Mouse (Mus musculus) heart, postnatal 10 days (tissue): ENCODE results near the gene Chmp2a. TPM values are rescaled to one million over a fixed set of nuclear protein-coding genes. Genes with fewer than 3 reads are reported as not detected.

ENCODE experiments used
- DNase-seq, 2 experiments: peaks; one replicate each; pipeline ENCODE4 v3.0.0; 2021
- intact Hi-C: fragments of 180-260 bp; cut with DNase I; formaldehyde crosslinking; loops from one replicate; pipeline ENCODE4 v1.15.1; 2025
- total RNA-seq, 2 experiments: library from RNA; stranded (reverse); gene quantifications; 2 replicates each; pipeline ENCODE4 v1.2.3; 2021

Chmp2a gene
- total RNA-seq, 2 experiments from 2014 or later, result 137 to 143 TPM

DNA sequence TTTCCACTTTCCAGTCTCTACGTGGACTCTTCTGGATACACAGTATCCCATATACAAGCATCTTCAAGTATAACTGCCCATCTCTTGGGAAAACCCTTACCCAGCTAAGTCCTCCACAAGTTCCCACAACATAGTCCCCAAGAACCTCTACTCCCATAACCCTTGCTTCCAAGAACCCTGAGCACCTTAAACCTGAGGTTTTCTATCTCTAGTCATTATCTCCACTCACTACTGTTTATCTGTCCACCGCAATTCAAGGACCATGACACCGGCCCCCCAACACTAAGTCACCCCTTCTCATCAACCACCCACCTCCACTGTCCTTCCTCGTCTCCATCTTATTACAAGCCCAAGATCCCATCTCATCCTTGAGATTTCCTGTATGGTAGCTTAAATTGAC is 2.2 kb upstream of the Chmp2a start:
- DNase-seq, result no peak
- intact Hi-C loops, result loop anchor here (5.0 kb wide), 2 partner anchors 60 to 115 kb away; partner anchors contain the start of genes Rps5 and Zfp446

DNA sequence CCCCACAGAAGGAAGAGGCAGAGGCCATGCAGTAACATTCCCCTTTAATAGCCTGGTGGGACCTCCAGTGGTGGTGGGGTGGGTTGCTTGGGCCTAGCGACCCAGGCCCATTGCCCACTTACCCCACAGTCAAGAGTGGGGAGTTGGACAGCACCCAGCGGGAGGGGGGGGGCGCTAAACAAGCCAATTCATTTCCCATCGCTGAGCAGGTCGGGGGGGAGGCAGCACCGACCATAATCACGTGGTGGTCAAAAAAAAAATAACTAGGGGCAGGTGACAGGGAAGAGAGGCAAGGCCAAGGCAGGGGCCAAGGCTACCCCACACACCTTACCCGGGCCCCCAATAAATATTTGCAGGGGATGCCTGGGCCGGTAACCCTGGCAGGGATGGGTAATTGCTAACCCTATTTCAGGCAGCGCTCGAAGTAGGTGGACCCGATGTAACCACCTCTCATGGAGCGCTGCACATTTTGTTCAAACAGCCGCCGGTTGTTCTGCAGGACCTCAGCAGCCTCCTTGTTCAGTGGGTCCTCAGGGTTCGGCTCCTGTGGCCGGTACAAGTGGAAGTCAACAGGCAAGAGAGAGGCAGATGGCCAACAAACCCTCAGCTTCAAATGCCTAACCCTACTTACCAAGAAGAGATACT is 726 bp upstream of the Chmp2a start:
- no peak for DNase-seq
- intact Hi-C loops, result loop anchor here (5.0 kb wide), 2 partner anchors 58 to 113 kb away; partner anchors contain the start of genes Rps5 and Zfp446

DNA sequence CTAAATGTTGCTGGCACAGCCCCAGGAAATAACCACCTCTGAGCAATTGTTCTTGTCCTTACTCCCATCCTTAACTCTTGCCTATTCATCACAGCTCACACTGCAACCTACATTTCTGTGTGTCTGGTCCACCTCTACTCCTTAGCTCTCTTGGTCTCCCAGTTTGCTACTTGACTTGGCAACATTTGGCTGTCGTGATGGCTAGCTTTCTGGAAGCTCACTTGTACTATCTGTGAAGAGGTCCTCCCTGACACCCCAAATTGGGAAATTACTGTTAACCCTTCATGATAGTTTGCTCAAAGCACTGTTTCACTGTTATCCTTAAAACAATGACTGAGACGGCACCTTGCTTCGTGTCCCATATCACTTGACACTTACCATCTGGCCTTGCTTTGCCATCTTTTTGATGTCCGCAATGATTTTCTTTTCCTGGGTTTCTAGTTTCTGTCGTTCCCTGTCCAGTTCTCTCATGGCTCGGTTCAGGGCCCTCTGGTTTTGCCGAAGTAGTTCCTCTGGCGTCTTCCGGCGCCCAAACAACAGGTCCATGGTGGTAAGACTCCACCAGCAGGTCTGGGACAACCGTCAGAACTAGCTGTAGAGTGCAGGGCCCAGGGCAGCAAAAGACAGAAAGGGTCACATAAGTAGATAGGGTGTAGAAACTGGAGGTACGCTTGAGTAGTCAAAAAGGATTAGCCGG is 1.0 kb downstream of the Chmp2a start:
- intact Hi-C loops, result no loop called here

DNA sequence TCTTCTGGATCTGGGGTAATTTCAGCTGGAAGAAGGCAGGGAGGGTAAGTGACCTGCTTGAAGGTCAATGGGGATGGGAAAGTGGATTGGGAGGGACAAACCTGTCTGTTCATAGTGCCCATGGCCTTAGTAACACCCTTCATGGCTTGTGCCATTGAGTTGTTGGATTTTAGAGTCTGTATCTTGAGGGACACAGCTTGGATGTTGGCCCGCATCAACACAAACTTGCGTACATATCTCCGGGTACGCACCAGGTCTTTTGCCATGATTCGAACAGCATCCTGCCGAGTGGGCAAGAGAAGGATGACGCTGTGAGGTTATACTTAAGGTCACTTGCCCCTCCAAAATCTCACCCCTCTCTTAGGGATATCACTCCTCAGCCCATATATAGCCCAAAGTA is 2.1 kb downstream of the Chmp2a start:
- intact Hi-C loops, result no loop called here
- no peak for DNase-seq

More for the DNA sequence above, 1.0 kb downstream of the Chmp2a start:
- DNase-seq, result no peak

DNA sequence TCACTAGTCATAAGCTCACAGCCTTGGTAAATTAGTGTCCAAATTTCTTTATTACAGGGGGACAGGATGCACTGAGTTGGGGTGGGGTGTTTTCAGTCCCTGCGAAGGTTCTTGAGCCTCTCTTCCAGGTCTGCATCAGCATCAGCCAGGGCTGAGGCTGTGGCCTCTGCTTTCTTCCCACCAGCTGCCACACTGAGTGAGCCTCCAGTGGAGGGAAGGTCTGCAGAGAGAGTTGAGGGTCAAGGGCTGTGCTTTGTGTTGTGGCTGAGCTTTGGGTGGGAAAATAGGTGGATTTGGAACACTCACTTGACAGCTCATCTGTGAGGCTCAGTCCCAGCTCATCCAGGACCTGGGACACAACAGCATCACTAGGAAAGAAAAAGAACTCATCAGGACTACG is 2.6 kb downstream of the Chmp2a start:
- intact Hi-C loops, result no loop called here
- DNase-seq, result no peak

DNA sequence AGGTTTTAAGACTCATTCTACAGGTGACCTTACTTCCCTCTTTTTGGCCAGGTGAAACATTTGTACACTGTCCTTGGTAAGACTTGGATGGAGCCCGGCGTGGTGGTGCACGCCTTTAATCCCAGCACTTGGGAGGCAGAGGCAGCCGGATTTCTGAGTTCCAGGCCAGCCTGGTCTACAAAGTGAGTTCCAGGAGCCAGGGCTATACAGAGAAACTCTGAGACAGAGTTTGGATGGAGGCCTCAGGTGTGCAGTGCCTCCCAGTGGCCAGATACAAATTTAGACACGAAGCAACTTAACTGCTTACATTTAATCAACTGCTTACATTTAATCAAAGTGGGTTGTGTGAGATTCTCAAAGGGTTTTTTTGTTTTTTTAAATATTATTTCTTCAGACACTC is 3.5 kb downstream of the Chmp2a start:
- DNase-seq, result peak in 1 of 2 experiments; percentile 49
- intact Hi-C loops, result no loop called here

DNA sequence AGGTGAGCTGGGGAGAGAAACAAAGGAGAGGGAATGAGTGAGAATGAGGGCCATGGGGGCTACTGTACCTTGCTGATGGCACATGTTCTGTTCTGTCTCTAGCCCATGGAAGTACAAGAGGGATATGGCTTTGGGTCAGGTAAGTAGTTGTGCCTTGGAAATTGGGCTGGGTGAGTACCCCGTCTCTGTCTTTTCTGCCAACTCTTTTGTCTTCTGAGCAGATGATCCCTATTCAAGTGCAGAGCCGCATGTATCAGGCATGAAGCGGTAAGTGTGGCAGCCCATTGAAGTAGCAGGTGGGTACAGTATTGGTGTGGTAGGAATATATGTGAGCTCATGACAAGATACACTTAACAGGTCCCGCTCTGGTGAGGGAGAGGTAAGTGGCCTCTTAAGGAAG is 5.6 kb downstream of the Chmp2a start:
- no peak for DNase-seq
- intact Hi-C loops, result no loop called here

DNA sequence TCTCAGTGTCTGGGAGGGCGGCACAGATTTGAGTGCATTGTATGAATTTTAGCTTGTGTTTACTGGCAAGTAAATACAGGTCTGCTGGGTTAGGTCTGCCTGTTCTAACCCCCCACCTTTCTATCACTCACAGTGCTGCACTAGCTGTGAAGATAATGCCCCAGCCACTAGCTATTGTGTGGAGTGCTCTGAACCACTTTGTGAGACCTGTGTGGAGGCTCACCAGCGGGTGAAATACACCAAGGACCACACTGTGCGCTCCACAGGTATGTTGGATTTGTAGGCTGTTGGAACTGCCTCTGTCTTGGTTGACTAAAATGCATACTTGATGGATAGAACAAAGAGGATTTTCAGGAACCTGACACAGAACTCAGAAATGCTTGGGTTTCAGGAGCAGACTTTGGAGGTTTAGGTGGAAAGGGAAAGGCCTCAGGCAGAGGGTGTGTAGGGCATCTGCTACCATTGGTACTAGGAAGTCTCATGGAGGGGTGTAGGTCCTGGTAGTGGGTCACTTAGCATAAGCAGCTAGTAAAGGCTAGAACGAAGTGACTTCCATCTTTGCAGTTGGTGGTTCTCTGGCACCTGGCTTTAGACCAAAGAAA is 9.0 kb downstream of the Chmp2a start:
- DNase-seq, result no peak

DNA sequence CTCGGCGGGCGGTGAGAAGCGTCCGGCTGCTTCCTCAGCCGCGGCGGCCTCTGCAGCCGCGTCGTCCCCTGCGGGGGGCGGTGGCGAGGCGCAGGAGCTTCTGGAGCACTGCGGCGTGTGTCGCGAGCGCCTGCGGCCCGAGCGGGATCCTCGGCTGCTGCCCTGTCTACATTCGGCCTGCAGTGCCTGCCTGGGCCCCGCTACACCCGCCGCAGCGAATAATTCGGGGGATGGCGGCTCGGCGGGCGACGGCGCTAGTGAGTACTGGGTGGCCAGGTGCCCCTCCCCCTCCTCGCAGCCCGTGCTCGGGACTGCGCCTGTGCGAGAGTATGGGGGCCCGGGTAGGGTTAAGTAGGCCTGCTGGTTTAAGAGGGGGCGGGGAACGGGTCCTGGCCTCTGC is 9.8 kb downstream of the Chmp2a start:
- DNase-seq, result peak; percentile 83 to 84
- intact Hi-C loops, result loop anchor here (2.0 kb wide), 1 partner anchor 16 kb away; no protein-coding TSS in a partner anchor

More for the DNA sequence above, 9.0 kb downstream of the Chmp2a start:
- intact Hi-C loops, result loop anchor here (2.0 kb wide), 1 partner anchor 17 kb away; no protein-coding TSS in a partner anchor

DNA sequence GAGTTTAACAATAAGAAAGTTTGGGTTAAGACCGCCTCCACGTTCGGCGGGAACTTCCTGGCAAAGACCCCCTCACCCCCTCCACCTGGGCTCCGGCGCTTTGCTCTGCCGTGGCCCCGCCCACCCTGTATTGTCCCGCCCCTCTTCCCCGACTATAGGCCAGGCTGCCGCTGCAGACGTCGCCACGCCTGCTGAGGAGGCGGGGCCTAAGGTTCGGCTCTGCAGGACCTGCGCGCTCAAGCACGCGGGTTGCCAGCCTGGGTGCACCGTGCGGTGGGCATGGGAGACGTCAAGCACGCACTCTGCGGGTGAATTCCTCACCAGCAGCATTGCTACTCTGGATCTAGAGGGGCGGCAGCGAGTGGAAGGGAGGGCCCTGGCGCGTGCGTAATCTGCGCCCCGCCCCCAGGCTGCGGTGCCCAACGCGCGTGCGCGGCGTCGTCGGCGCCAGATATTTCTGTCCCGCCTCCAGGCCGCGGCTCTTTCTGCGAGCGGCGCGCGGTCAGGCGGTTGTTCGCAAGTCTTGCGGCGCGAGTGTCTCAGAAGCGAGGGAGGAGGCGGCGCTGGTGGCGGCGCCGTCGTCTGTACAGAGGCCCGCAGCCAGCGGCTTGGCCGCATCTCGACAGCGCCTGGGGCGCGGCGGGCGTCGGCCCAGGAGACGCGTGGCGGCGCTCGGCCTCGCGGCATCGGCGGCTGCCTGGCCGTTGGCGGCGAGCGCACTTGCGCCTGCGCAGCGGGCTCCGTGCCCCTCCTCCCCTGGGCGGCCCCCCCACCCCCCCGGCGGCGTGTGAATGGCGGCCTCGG is 10.5 kb downstream of the Chmp2a start:
- intact Hi-C loops, result loop anchor here (2.0 kb wide), 1 partner anchor 15 kb away; no protein-coding TSS in a partner anchor
- DNase-seq, result peak; percentile 96 to 97

DNA sequence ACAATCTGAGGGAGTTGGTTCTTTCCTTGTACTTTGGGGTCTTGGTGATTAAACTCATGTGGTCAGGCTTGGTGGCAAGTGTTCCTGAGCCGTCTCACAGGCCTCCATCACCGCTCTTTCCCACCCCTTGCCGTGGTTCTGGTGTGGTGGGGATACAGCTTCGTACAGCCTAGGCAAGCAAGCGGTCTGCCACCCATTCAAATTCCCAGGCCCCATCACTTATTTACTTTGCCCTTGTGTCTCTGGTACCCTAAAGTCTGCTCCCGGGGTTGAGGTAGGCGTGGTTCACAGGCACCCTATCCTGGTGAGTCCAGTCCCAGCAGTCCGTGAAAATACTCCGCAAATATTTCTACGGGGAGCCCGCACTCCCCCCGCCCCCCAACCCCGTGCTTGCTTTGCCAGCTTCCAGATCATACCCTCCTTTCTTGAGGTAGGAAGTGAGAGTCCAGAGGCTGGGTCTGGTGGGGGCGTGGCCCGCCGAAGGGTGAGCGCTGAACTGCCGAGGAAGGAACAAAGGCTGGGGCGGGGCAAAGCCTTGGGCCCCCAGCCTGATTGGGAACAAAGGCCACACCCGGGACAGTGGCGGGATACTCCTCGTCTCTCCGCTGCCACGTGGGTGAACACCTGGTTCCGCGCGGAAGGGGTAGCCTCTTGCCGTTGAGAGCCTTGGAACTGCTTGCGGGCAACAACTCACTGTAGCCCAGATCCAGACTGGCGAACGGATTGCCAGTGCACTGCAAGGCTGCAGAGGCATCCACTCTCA is 11.7 kb downstream of the Chmp2a start:
- intact Hi-C loops, result no loop called here
- DNase-seq, result peak; percentile 70 to 72

DNA sequence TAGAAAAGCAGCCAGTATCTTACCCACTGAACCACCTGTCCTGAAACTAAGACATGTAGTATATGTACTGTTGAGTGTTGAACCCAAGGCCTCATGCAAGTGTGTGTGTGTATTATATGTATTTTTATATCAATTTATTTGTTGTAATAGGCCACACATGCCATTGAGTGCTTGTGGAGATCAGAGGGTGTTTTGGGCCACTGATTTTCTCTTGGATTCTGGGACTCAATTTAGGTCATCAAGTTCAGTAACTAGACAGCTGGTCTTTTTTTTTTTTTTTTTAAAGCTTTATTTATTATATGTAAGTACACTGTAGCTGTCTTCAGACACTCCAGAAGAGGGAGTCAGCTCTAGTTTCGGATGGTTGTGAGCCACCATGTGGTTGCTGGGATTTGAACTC is 19.4 kb downstream of the Chmp2a start:
- intact Hi-C loops, result no loop called here
- DNase-seq, result no peak

DNA sequence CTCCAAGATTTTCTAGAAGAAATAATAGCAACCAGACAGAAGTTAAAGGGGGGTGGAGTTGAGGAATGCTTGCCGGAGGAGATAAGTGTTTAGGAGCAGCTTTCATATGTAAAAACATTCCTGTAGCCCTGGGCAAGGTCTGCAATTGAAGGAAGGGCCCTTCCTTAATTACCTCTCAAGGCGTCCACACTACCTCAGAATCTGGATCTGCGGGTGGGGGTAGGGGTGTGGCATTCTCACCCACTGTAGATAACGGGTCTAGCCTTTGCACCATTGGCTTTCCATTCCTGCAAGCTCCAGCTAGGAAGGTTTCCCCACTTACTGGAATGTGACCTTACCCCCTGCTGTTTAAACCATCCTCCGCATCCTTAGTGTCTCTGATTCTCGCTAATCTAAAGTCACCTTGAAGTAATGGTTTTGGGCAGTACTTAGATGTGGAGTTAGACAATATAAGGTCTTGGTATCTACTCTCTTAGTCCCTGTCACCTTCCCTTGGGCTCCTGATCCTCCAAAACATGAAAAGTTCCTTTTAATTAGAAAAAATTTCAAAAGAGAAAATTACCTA is 20.2 kb downstream of the Chmp2a start:
- no peak for DNase-seq
- intact Hi-C loops, result no loop called here

DNA sequence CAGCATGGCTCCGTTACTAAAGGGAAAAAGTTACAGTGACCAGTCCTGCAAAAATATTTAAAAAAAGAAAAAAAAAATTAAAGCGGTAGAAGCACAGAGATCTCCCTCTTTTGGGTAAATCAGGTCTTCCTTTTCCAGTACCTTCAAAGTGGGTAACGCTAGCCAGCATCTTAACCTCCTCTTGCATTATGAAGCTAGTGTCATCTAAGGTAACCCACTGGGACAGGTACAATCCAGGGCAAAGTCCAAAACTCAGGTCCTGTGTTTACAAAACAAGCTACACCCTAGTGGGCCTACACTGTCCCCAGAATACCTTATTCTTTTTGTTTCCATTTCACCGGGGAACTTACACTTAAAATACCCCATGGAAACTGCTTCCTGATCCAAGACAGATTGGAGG is 20.9 kb downstream of the Chmp2a start:
- intact Hi-C loops, result no loop called here
- DNase-seq, result no peak

DNA sequence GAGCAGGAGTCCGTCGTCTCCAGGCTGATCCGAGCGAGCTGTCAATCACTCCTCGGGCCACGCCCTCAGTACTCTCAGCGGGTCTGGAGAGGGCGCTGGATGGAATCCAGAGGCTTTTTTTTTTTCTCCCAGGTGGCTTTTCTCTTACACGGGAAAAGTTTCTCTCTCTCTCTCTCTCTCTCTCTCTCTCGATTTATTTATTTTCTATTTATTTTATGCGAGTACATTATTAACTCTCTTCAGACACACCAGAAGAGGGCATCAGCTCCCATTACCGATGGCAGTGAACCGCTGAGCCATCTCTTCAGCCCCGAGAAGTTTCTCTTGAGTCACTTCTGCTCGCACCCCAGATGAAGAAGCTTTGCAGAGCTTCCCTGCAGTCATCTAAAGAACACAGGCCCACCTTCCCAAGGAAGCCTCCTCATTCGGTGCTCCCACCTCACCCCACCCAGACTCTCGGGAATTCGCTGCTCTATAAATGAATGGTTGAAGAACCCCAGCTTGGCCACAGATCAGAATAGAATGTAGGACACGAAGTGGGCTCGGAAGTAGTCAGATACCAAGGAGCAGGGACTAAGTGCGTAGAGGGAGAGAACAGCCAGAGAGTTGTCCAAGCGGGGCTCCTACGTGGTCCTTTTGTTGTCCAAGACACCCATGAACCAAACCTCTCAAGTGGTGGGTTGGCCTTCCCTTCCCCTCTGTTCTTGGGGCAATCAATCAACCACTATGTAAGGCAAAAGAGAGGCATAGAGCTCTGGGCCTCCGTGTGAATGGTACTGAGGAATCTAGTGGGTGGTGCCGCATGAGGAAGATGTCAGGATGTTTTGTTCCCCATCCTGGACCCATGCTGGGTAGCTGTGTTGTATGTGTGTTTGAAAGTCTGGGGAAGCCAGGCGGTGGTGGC is 24.4 kb downstream of the Chmp2a start, which contains the start of gene Zbtb45:
Zbtb45 (minus strand) TSS at position 30 of the 904 bp plus-strand sequence.
- intact Hi-C loops, result no loop called here
- DNase-seq, result peak in 1 of 2 experiments; percentile 32

DNA sequence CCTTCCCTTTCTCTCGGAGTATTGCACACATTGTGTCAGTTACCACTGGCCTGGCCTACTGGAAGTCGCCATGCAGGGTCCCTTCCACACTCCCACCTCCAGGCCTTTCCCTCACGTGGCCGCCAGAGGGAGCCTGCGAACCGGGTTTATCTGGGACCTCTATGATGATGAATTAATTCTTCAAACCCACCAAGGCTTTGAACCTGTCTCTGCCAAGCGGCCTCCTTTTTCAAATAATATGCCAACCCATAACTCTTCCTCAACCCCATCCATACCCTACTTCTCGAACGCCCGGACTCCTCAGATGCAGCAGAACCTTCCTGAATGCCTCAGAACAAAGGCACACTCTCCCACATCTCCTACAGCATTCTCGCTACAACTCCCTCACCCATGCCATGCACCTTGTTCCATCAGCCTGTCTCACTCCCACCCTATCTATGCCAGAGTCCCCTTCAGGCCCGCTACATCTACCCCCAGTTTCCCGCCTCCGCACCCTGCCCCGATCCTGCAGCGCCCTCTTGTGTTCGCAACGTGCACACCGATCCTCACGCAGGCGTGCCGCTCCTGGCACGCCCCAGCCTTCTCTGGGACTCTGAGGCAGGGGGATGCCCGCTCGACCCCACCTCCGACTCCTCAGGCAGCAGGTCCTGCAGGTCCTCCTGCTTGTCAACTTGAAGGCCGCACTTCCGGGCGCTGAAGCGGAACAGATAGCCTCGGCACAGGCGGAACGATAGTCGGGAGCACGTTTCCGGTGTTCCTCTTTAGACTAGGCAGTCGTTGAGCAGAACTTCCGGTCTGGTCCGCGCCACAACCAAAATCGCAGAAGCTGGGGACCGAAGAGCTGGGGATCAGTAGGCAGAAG is 25.2 kb downstream of the Chmp2a start:
- DNase-seq, result peak; percentile 96 to 97
- intact Hi-C loops, result loop anchor here (1.0 to 2.0 kb wide), 4 partner anchors 15 to 99 kb away; no protein-coding TSS in a partner anchor

DNA sequence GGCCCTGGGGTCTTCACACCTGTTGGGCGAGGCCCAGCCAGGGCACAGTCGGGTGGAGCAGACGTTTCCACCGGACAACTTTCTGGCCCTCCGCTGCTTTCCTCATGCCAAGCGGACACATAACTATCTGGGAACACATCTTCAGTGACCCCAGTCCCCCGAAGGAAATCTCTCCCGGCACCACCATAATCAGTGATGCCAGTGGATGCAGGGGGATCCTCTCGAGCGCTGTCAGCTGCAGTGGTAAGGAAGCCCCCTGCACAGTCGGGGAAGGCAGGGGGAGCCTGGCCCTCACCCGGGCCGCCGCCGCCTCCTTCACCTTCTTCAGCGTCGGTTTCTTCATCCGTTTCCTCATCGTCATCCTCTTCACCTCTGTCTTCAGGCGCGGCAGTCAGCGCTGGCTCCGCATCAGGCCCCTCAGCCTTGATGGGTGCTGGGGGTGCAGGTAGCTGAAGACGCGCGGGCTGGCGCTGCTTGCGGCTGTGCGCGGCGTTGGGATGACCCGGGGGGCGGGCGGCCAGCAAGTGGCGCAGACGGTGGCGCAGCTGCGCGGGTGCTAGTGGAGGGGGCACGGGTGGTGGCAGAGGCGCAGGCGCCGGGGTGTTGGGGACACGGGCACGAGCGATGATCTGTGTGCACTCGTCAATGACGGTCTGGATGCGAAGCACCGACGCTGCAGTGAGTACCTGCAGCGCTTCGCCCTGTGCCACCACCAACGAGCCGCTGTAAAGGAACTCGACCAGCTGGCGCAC is 27.1 kb downstream of the Chmp2a start:
- DNase-seq, result no peak
- intact Hi-C loops, result loop anchor here (2.0 kb wide), 2 partner anchors 17 to 29 kb away; no protein-coding TSS in a partner anchor
